Mouse (Mus musculus): ENCODE data around the gene Begain. TPM values are rescaled to one million over a fixed set of nuclear protein-coding genes. Genes with fewer than 3 reads are reported as not detected.

The Begain gene
- polyA plus RNA-seq, 1 experiment from 2014 or later, result 6.2 TPM

DNA sequence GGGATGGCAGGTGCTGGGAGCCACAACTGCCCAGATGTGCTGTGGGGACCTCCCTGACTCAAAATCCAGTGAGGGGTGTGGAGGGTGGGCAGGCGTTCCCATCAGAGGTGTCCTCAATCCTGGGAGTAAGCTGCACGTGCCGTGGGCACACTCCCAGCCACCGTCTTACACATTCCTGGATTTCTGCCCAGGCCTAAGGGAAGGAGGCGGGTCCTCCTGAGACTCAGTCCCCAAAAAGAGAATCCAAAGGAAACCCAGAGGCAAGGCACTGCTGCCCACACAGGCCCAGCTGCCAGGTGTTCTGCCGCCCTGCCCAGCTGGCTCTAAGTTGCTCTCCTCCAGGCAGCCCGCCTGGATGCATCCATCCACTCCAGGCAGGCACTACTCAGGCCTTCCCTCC lies 28.7 kb downstream of the Begain start:
- H3K4me3 ChIP-seq (ENCODE audit: low read length), result no peak overlapping the region
- no peaks in the 10 kb centered on the region for H3K36me3 ChIP-seq (ENCODE audit: control insufficient read depth, insufficient read depth, low read length)
- ATAC-seq (ENCODE audit: low FRiP score, low TSS enrichment), result no peak
- H3K4me1 ChIP-seq (ENCODE audit: control insufficient read depth, insufficient read depth, low read length), result no peaks in the 10 kb centered on the region
- no peaks in the 10 kb centered on the region for H3K9me3 ChIP-seq (ENCODE audit: control insufficient read depth, low read length)
- H3K4me2 ChIP-seq (replicated peaks; ENCODE audit: low read depth, low read length), result no peak overlapping the region
- no peak overlapping the region for H3K9ac ChIP-seq (ENCODE audit: low read depth, low read length)
- H3K27me3 ChIP-seq (ENCODE audit: control insufficient read depth, insufficient read depth, low read length), result peaks cover 14% of the 10 kb centered on the region
- no peak overlapping the region for H3K27ac ChIP-seq (ENCODE audit: low read depth, low read length)
- 76% methylated on average over 7 of the region's 7 CpGs for WGBS

DNA sequence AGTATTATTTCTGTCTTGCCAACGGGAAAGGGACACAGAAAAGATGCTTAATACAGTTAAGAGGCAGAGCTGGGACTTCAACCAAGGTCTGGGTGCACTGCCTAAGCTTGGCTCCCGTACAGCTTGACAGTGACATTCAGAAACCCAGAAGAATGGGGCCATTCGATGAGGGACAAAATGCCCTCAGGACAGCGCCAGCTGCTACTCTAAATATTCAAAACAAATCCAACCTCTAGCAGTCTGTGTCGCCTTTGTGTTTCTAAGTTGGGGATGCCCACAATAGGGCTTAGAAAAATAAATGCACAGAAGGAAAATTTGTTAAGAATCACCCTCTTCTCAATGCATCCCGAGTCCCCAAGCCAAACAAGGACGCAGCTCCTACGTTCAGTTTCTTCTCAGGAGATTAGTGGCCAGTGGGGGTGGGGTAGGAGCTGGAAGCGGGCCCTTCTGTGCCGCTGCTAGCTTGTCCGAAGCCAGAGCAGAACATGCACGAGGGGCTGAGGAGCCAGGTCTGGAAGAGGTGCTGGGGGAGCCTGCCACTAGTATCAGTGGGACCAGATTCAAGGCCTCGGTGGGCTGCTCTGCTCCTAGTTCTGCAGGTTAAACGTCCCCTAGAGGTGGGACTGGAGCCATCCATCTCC lies 29.7 kb downstream of the Begain start:
- 64% methylated on average over 14 of the region's 14 CpGs for WGBS
- Histone ChIP-seq H3K4me2 (replicated peaks; ENCODE audit: low read depth, low read length) (no peak overlapping the region), H3K27ac (ENCODE audit: low read depth, low read length) (no peak overlapping the region), H3K4me1 (ENCODE audit: control insufficient read depth, insufficient read depth, low read length) (0 out of 2 replicates have a peak, but pooled peaks cover 2% of the 10 kb centered on the region), H3K36me3 (ENCODE audit: control insufficient read depth, insufficient read depth, low read length) (no peaks in the 10 kb centered on the region), H3K4me3 (ENCODE audit: low read length) (no peak overlapping the region), H3K9ac (ENCODE audit: low read depth, low read length) (no peak overlapping the region), H3K9me3 (ENCODE audit: control insufficient read depth, low read length) (peaks cover 8% of the 10 kb centered on the region; the same call in 1 of the 2 replicates), H3K27me3 (ENCODE audit: control insufficient read depth, insufficient read depth, low read length) (peaks cover 20% of the 10 kb centered on the region)
- ATAC-seq (ENCODE audit: low FRiP score, low TSS enrichment), result no peak

DNA sequence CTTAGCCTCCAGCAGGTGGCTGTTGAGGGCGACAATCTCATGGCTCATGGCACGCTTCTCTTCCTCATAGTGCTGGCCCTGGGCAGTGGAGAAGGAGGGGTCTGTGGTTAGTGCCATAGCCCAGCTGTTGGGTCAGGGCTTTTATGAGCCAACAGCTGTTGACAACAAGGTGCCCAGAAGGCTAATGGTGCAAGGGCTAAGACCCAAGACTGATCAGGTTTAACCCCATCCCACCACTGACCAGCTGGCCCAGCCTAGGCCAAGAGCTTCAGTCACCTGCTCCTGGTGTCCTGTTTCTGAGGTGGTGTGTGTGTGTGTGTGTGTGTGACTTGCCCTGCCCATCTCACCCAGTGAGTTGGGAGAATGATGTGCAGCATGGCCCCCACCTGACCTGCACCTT lies 31.0 kb downstream of the Begain start:
- H3K27ac ChIP-seq (ENCODE audit: low read depth, low read length), result no peak overlapping the region
- H3K4me3 ChIP-seq (ENCODE audit: low read length), result no peak overlapping the region
- WGBS, result 80% methylated on average over 2 of the region's 2 CpGs
- H3K4me2 ChIP-seq (replicated peaks; ENCODE audit: low read depth, low read length), result no peak overlapping the region
- H3K9me3 ChIP-seq (ENCODE audit: control insufficient read depth, low read length), result peaks cover 10% of the 10 kb centered on the region; the same call in 1 of the 2 replicates
- 0 out of 2 replicates have a peak, but pooled peaks cover 3% of the 10 kb centered on the region for H3K4me1 ChIP-seq (ENCODE audit: control insufficient read depth, insufficient read depth, low read length)
- peaks cover 10% of the 10 kb centered on the region for H3K27me3 ChIP-seq (ENCODE audit: control insufficient read depth, insufficient read depth, low read length)
- H3K9ac ChIP-seq (ENCODE audit: low read depth, low read length), result no peak overlapping the region
- ATAC-seq (ENCODE audit: low FRiP score, low TSS enrichment), result no peak
- no peaks in the 10 kb centered on the region for H3K36me3 ChIP-seq (ENCODE audit: control insufficient read depth, insufficient read depth, low read length)

DNA sequence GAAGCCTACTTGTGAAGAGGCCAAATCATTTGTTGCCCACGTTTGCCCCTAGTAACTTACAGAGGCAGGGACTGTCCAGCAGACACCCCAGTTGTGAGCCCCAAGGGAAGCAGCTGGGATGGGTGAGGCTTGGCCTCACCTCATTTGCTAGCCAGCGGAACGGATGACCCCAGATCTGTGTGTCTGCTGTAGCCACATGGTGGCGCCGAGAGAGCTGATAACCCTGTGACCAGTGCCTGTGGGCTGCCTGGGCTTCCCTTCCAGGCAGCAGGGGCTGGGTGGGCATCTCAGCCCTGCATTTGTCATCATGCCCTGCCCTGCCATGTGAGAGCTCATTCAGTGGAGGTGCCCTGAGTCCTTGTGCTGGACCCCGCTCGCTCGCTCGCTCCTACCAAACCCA lies 44.2 kb downstream of the Begain start:
- 67% methylated on average over 9 of the region's 9 CpGs for WGBS
- H3K27ac ChIP-seq (ENCODE audit: low read depth, low read length), result no peak overlapping the region
- no peak for ATAC-seq (ENCODE audit: low FRiP score, low TSS enrichment)
- no peak overlapping the region for H3K4me2 ChIP-seq (replicated peaks; ENCODE audit: low read depth, low read length)
- H3K9me3 ChIP-seq (ENCODE audit: control insufficient read depth, low read length), result no peaks in the 10 kb centered on the region
- H3K4me3 ChIP-seq (ENCODE audit: low read length), result no peak overlapping the region
- H3K4me1 ChIP-seq (ENCODE audit: control insufficient read depth, insufficient read depth, low read length), result 0 out of 2 replicates have a peak, but pooled peaks cover 5% of the 10 kb centered on the region
- H3K9ac ChIP-seq (ENCODE audit: low read depth, low read length), result no peak overlapping the region
- H3K27me3 ChIP-seq (ENCODE audit: control insufficient read depth, insufficient read depth, low read length), result 0 out of 2 replicates have a peak, but pooled peaks cover 3% of the 10 kb centered on the region
- H3K36me3 ChIP-seq (ENCODE audit: control insufficient read depth, insufficient read depth, low read length), result no peaks in the 10 kb centered on the region; the same call in 1 of the 2 replicates

DNA sequence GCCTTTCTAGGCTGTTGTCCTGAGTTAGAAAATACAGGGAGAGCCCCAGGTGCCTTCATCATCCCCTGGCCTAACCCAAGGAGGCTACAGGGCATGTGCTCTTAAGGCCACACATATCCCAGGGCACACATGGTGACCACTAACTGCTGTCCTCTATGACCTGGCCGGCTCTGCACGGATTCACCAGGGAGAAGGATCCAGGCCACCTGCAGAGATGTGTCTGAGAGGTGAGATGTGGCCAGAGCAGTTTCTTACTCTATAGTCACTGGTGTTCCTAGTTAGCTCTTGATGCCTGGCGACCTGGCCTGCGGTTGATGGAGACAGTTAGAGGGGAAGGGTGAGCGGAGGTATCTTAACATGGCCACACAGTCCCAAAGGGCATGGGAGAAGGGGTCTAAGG lies 45.1 kb downstream of the Begain start:
- H3K9me3 ChIP-seq (ENCODE audit: control insufficient read depth, low read length), result no peaks in the 10 kb centered on the region
- no peak overlapping the region for H3K27ac ChIP-seq (ENCODE audit: low read depth, low read length)
- H3K4me2 ChIP-seq (replicated peaks; ENCODE audit: low read depth, low read length), result no peak overlapping the region
- H3K4me1 ChIP-seq (ENCODE audit: control insufficient read depth, insufficient read depth, low read length), result 0 out of 2 replicates have a peak, but pooled peaks cover 5% of the 10 kb centered on the region
- H3K4me3 ChIP-seq (ENCODE audit: low read length), result no peak overlapping the region
- WGBS, result 84% methylated on average over 5 of the region's 5 CpGs
- no peak overlapping the region for H3K9ac ChIP-seq (ENCODE audit: low read depth, low read length)
- 0 out of 2 replicates have a peak, but pooled peaks cover 3% of the 10 kb centered on the region for H3K27me3 ChIP-seq (ENCODE audit: control insufficient read depth, insufficient read depth, low read length)
- ATAC-seq (ENCODE audit: low FRiP score, low TSS enrichment), result no peak
- H3K36me3 ChIP-seq (ENCODE audit: control insufficient read depth, insufficient read depth, low read length), result no peaks in the 10 kb centered on the region; the same call in 1 of the 2 replicates

DNA sequence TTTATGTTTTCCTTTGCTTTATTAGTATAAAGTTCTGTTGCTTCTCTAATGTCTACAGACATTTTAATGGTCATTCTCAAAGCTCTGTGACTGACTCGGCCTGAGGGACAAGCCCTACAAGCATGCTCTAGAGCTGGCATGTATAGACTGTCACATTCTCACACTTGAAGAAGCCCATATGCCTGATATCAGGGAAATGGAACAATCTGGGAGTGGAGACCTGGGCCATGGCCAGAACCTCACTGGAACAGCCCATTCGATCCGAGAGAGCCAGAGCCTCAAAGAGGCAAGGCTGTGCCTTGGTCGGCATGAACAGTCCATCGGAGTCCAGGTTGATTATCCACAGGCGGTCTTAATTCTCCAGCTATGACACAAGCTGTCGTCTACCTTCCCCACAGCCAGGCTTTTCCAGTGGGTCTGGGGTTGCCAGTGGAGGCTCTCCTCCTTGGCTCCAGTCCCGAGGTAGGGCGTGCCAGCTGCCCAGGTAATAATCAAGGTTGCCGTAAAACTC lies 45.8 kb downstream of the Begain start:
- 47% methylated on average over 10 of the region's 10 CpGs for WGBS
- peak; percentile 45; the same call in 1 of the 2 replicates for ATAC-seq (ENCODE audit: low FRiP score, low TSS enrichment)
- Histone ChIP-seq H3K4me3 (ENCODE audit: low read length) (no peak overlapping the region), H3K9me3 (ENCODE audit: control insufficient read depth, low read length) (no peaks in the 10 kb centered on the region), H3K4me2 (replicated peaks; ENCODE audit: low read depth, low read length) (no peak overlapping the region), H3K36me3 (ENCODE audit: control insufficient read depth, insufficient read depth, low read length) (no peaks in the 10 kb centered on the region; the same call in 1 of the 2 replicates), H3K9ac (ENCODE audit: low read depth, low read length) (no peak overlapping the region), H3K4me1 (ENCODE audit: control insufficient read depth, insufficient read depth, low read length) (0 out of 2 replicates have a peak, but pooled peaks cover 5% of the 10 kb centered on the region), H3K27me3 (ENCODE audit: control insufficient read depth, insufficient read depth, low read length) (0 out of 2 replicates have a peak, but pooled peaks cover 3% of the 10 kb centered on the region), H3K27ac (ENCODE audit: low read depth, low read length) (no peak overlapping the region)

DNA sequence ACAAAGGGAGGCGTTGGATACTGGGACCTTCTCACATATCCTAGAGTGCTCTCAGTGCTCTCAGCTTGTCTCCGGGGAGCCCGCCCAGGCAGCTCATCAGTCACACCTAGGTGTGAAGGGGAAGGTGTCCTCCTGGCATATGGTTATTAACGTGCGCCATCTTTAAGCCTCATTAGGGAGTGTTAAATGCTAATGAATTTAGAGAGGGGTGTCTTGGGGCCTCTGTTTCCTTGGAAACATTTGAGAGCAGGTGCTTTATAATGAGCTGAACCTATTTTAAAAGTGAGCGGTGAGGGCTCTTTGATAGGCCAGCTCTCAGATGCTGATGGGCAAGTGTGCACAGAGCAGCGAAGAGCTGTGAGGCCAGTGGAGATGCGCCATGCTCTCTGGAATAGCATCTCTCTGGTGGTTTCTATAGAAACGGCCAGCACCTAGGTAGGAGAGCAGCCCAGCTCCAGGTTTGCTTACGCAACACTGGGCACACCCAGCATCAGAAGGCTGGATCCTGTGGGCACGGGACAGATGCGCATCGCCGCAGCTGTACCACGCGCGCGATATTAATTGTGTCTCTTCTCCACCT lies 57.9 kb downstream of the Begain start:
- WGBS, result 62% methylated on average over 18 of the region's 18 CpGs
- no peak for ATAC-seq (ENCODE audit: low FRiP score, low TSS enrichment)
- Histone ChIP-seq H3K9ac (ENCODE audit: low read depth, low read length) (no peak overlapping the region), H3K4me1 (ENCODE audit: control insufficient read depth, insufficient read depth, low read length) (0 out of 2 replicates have a peak, but pooled peaks cover 5% of the 10 kb centered on the region), H3K4me2 (replicated peaks; ENCODE audit: low read depth, low read length) (no peak overlapping the region), H3K36me3 (ENCODE audit: control insufficient read depth, insufficient read depth, low read length) (no peaks in the 10 kb centered on the region), H3K27me3 (ENCODE audit: control insufficient read depth, insufficient read depth, low read length) (no peaks in the 10 kb centered on the region), H3K4me3 (ENCODE audit: low read length) (no peak overlapping the region), H3K27ac (ENCODE audit: low read depth, low read length) (no peak overlapping the region), H3K9me3 (ENCODE audit: control insufficient read depth, low read length) (no peaks in the 10 kb centered on the region)

DNA sequence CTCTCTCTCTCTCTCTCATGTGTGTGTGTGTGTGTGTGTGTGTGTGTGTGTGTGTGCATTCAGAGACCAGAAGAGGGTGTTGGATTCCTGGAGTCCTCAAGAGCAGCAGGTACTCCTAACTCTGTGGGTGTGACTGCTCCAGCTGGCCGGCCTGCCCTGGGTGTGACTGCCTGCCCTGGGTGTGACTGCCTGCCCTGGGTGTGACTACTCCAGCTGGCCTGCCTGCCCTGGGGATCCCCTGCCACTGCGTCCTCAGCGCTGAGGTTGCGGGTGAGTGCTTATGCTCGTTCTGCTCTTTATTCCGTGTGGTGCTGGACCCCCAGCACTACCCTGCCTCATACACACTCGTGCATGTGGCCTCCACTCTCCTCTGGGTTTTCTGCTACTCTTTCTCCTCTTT lies 65.0 kb downstream of the Begain start:
- Histone ChIP-seq H3K4me1 (ENCODE audit: control insufficient read depth, insufficient read depth, low read length) (0 out of 2 replicates have a peak, but pooled peaks cover 5% of the 10 kb centered on the region), H3K9ac (ENCODE audit: low read depth, low read length) (no peak overlapping the region), H3K4me2 (replicated peaks; ENCODE audit: low read depth, low read length) (no peak overlapping the region), H3K36me3 (ENCODE audit: control insufficient read depth, insufficient read depth, low read length) (no peaks in the 10 kb centered on the region), H3K27me3 (ENCODE audit: control insufficient read depth, insufficient read depth, low read length) (no peaks in the 10 kb centered on the region), H3K9me3 (ENCODE audit: control insufficient read depth, low read length) (no peaks in the 10 kb centered on the region), H3K27ac (ENCODE audit: low read depth, low read length) (no peak overlapping the region), H3K4me3 (ENCODE audit: low read length) (no peak overlapping the region)
- ATAC-seq (ENCODE audit: low FRiP score, low TSS enrichment), result no peak
- 73% methylated on average over 6 of the region's 7 CpGs for WGBS

DNA sequence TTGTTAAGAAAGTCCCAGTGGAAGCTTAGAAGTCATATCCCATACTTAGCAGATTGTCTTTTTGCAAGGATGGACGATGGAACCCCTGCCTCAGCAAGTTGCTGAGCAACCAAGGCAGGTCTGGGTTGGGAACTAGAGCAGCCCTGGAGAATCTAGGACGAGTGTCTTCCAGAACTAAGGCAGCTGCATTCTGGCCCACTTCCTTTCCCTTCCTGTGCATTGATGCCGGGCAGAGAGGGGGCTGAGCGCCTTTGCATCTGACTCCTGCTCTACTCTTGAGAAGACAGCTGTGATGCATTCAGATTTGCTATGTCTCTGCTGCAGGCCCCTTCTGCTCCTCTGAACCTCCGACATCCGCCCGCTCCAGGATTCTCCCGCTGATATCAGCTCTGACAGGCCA lies 70.8 kb downstream of the Begain start:
- H3K27ac ChIP-seq (ENCODE audit: low read depth, low read length), result no peak overlapping the region
- WGBS, result 84% methylated on average over 8 of the region's 8 CpGs
- no peak overlapping the region for H3K4me2 ChIP-seq (replicated peaks; ENCODE audit: low read depth, low read length)
- no peak overlapping the region for H3K4me3 ChIP-seq (ENCODE audit: low read length)
- peaks cover 4% of the 10 kb centered on the region; the same call in 1 of the 2 replicates for H3K4me1 ChIP-seq (ENCODE audit: control insufficient read depth, insufficient read depth, low read length)
- no peak overlapping the region for H3K9ac ChIP-seq (ENCODE audit: low read depth, low read length)
- H3K9me3 ChIP-seq (ENCODE audit: control insufficient read depth, low read length), result no peaks in the 10 kb centered on the region
- no peaks in the 10 kb centered on the region; the same call in 1 of the 2 replicates for H3K27me3 ChIP-seq (ENCODE audit: control insufficient read depth, insufficient read depth, low read length)
- no peak for ATAC-seq (ENCODE audit: low FRiP score, low TSS enrichment)
- H3K36me3 ChIP-seq (ENCODE audit: control insufficient read depth, insufficient read depth, low read length), result no peaks in the 10 kb centered on the region

Data from kidney, embryonic 14.5 days (tissue).